Mouse (Mus musculus) layer of hippocampus, adult 8-10 months (tissue): ENCODE results near the gene Ssxb10. TPM values are rescaled to one million over a fixed set of nuclear protein-coding genes. Genes with fewer than 3 reads are reported as not detected.
"Not testable (repeated sequence)": the region's sequence is repeated elsewhere in the genome, so short reads cannot be mapped to it uniquely, and the experiment has no call there.

Source experiments
- DNase-seq, 2 experiments: peaks; one replicate each; pipeline ENCODE4 v3.0.0; 2022; ENCODE audit warnings: low spot score in 2 of 2
- total RNA-seq, 4 experiments: library from RNA; stranded (reverse); gene quantifications; 2 replicates each; pipeline ENCODE4 v1.2.4; 2022

Ssxb10 gene
- not detected for total RNA-seq

GRCm38 (mm10) chrX:8327124-8327523 lies at the start of gene Ssxb10:
Ssxb10 (plus strand) TSS chrX:8327424.
- DNase-seq: no peak

GRCm38 (mm10) chrX:8288621-8289020 lies 38.6 kb upstream of the Ssxb10 start:
- DNase-seq: no peak

- DNase-seq: no peak
These were observed 17.9 kb upstream of the Ssxb10 start for GRCm38 (mm10) chrX:8309302-8309701.

- peak; percentile 6 to 7 for DNase-seq
These were observed 12.3 kb upstream of the Ssxb10 start for GRCm38 (mm10) chrX:8314905-8315304.

GRCm38 (mm10) chrX:8366678-8367077 lies 39.5 kb downstream of the Ssxb10 start, which contains the start of gene Ssxb9:
Ssxb9 (plus strand) TSS chrX:8366978.
- DNase-seq: not testable (repeated sequence)

Other genes starting within 250 kb of the Ssxb10 start
- gene Was, start 236.9 kb upstream of the Ssxb10 start, total RNA-seq: 1 to 10 TPM in 3 of 4 experiments, under 1 TPM in 1; 0.83 to 4.5 (median 2.4) TPM
- gene Wdr13, start 194.5 kb upstream of the Ssxb10 start, total RNA-seq: 100 to 1,000 TPM; 188 to 218 (median 204) TPM
- gene Rbm3, start 181.5 kb upstream of the Ssxb10 start, total RNA-seq: 100 to 1,000 TPM; 111 to 215 (median 130) TPM
- 10 to 100 TPM; 12.4 to 13.5 (median 12.6) TPM for gene Tbc1d25, start 151.2 kb upstream of the Ssxb10 start, total RNA-seq
- 10 to 100 TPM; 27.5 to 38.5 (median 33.2) TPM for gene Ebp, start 133.9 kb upstream of the Ssxb10 start, total RNA-seq
- gene Porcn, start 120.9 kb upstream of the Ssxb10 start, total RNA-seq: 100 to 1,000 TPM in 1 of 4 experiments, 10 to 100 TPM in 3; 89.7 to 110 (median 95.1) TPM
- 10 to 100 TPM; 22.0 to 31.7 (median 26.1) TPM for gene Ftsj1, start 75.0 kb upstream of the Ssxb10 start, total RNA-seq
- 1 to 10 TPM; 2.1 to 4.0 (median 3.6) TPM for gene Slc38a5, start 56.3 kb upstream of the Ssxb10 start, total RNA-seq
- gene Ssxb9, start 39.6 kb downstream of the Ssxb10 start, total RNA-seq: not detected
- not detected for gene Ssxb1, start 85.9 kb downstream of the Ssxb10 start, total RNA-seq
- not detected for gene Ssxb2, start 134.3 kb downstream of the Ssxb10 start, total RNA-seq
- not detected for gene Gm14459, start 197.5 kb downstream of the Ssxb10 start, total RNA-seq
- gene Ssxb6, start 220.8 kb downstream of the Ssxb10 start, total RNA-seq: not detected